Mouse (Mus musculus): ENCODE results near the gene Itgae. TPM values are rescaled to one million over a fixed set of nuclear protein-coding genes. Genes with fewer than 3 reads are reported as not detected.

Gene Itgae
- polyA plus RNA-seq, 1 experiment from 2014 or later, result 0.44 TPM

- H3K4me1 ChIP-seq, result peaks cover 25% of the 10 kb centered on the region
- H3K9me3 ChIP-seq, result no peaks in the 10 kb centered on the region
- peaks cover 27% of the 10 kb centered on the region for H3K36me3 ChIP-seq
- no peaks in the 10 kb centered on the region for H3K27me3 ChIP-seq (ENCODE audit: insufficient read depth, poor library complexity, severe bottlenecking)
- no peak overlapping the region for H3K27ac ChIP-seq
- 67% methylated on average over 6 of the region's 6 CpGs for WGBS
- no peak for DNase-seq (ENCODE audit: low spot score)
- no peak overlapping the region for H3K4me3 ChIP-seq
Observed at GRCm38 (mm10) chr11:73168576-73168975, 78.2 kb downstream of the Itgae start.

GRCm38 (mm10) chr11:73169231-73169630 is 78.8 kb downstream of the Itgae start:
- peaks cover 32% of the 10 kb centered on the region for H3K36me3 ChIP-seq
- H3K4me3 ChIP-seq, result no peak overlapping the region
- H3K9me3 ChIP-seq, result no peaks in the 10 kb centered on the region
- peaks cover 25% of the 10 kb centered on the region for H3K4me1 ChIP-seq
- no peak for DNase-seq (ENCODE audit: low spot score)
- no peak overlapping the region for H3K27ac ChIP-seq
- 47% methylated on average over 4 of the region's 4 CpGs for WGBS
- H3K27me3 ChIP-seq (ENCODE audit: insufficient read depth, poor library complexity, severe bottlenecking), result no peaks in the 10 kb centered on the region

GRCm38 (mm10) chr11:73172186-73172585 is 81.8 kb downstream of the Itgae start:
- Histone ChIP-seq H3K9me3 (no peaks in the 10 kb centered on the region), H3K27me3 (ENCODE audit: insufficient read depth, poor library complexity, severe bottlenecking) (no peaks in the 10 kb centered on the region), H3K4me3 (no peak overlapping the region), H3K4me1 (peaks cover 24% of the 10 kb centered on the region), H3K36me3 (peaks cover 39% of the 10 kb centered on the region), H3K27ac (no peak overlapping the region)
- 59% methylated on average over 5 of the region's 5 CpGs for WGBS
- no peak for DNase-seq (ENCODE audit: low spot score)

GRCm38 (mm10) chr11:73175612-73176011 is 85.2 kb downstream of the Itgae start:
- WGBS, result 44% methylated on average over 8 of the region's 8 CpGs
- Histone ChIP-seq H3K27ac (no peak overlapping the region), H3K4me3 (peak overlapping the region; percentile 97), H3K9me3 (no peaks in the 10 kb centered on the region), H3K27me3 (ENCODE audit: insufficient read depth, poor library complexity, severe bottlenecking) (no peaks in the 10 kb centered on the region), H3K4me1 (peaks cover 35% of the 10 kb centered on the region), H3K36me3 (peaks cover 44% of the 10 kb centered on the region)
- no peak for DNase-seq (ENCODE audit: low spot score)

DNA sequence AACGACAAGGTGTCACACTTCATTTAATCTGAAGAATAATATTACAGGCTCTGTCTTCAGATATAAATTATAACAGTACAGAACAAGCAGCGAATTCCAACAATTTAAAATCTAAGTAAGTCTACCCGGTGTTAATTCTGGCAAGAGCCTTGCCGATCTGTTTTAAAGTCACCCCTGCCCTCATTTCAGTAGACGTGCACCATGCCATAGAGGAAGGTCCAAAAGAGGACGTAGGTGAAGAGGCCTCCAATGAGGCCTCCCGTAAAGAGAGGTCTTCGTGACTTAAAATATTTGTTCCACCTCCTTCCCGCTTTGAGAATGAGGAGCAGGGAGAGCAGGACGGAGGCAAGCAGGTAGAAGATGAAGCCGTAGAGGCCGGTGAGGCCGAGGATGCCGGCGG is 85.8 kb downstream of the Itgae start:
- no peak for DNase-seq (ENCODE audit: low spot score)
- WGBS, result 2% methylated on average over 15 of the region's 15 CpGs
- H3K36me3 ChIP-seq, result peaks cover 42% of the 10 kb centered on the region
- H3K4me3 ChIP-seq, result peak overlapping the region; percentile 97
- peaks cover 35% of the 10 kb centered on the region for H3K4me1 ChIP-seq
- H3K27ac ChIP-seq, result peak overlapping the region; percentile 97
- no peaks in the 10 kb centered on the region for H3K9me3 ChIP-seq
- H3K27me3 ChIP-seq (ENCODE audit: insufficient read depth, poor library complexity, severe bottlenecking), result no peaks in the 10 kb centered on the region

DNA sequence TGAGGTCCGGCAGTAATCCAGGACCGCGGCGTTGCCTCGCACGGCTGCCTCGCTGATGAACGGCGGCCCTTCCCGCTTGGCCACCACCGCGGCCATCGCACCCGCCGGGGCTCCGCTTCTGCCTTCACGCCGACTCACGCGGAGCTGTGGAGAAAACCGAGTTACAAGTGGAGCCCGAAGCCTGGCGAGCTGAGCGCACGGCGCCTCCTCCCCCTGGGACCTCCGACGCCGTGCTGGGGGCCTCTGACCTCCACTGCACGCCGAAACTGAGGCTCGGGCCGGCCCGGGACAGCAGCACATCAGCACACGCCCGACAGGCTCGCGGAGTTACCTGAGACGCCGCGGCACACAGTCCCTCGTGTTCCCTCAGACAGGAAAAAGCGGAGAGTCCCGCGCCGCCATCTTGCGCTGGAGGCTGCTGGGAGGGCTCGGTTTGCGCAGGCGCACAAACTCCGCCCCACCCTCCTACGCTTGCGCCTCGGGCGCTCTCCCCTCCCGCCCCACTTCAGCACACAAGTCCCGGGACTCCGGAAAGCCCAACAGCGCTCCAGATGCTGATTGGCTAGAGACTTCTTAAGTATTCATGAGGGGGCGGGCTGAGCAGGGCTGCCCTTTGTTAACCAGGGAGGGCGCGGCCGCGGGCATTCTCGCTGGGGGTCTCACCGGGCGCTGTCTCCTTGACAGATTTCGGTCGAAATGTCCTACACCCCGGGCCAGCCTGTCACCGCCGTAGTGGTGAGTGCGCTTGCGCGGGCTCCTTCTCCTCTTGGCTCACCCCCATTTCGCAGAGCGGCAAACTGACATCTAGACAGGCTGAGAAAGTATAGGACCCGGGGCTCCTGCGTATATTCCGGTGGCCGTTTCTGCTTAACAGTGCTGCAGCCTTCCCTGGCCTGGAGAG is 86.5 kb downstream of the Itgae start, which contains the start of the genes Emc6 and Tax1bp3:
TSS of gene Emc6 (minus strand) at position 430 of the 901 bp plus-strand sequence.
TSS of gene Tax1bp3 (plus strand) at position 476 of the 901 bp plus-strand sequence.
- DNase-seq (ENCODE audit: low spot score), result peak; percentile 99
- Histone ChIP-seq H3K36me3 (peaks cover 36% of the 10 kb centered on the region), H3K27me3 (ENCODE audit: insufficient read depth, poor library complexity, severe bottlenecking) (no peaks in the 10 kb centered on the region), H3K4me3 (peak within 1 kb of the TSS; percentile 97), H3K4me1 (peaks cover 31% of the 10 kb centered on the region), H3K27ac (peak within 1 kb of the TSS; percentile 97), H3K9me3 (no peaks in the 10 kb centered on the region)
- under 1% methylated on average over 81 of the region's 81 CpGs for WGBS

GRCm38 (mm10) chr11:73177509-73177875 is 87.1 kb downstream of the Itgae start:
- H3K27ac ChIP-seq, result peak overlapping the region; percentile 97
- peaks cover 36% of the 10 kb centered on the region for H3K36me3 ChIP-seq
- under 1% methylated on average over 28 of the region's 28 CpGs for WGBS
- peaks cover 25% of the 10 kb centered on the region for H3K4me1 ChIP-seq
- H3K27me3 ChIP-seq (ENCODE audit: insufficient read depth, poor library complexity, severe bottlenecking), result no peaks in the 10 kb centered on the region
- peak overlapping the region; percentile 97 for H3K4me3 ChIP-seq
- no peaks in the 10 kb centered on the region for H3K9me3 ChIP-seq
- DNase-seq (ENCODE audit: low spot score), result peak; percentile 95

DNA sequence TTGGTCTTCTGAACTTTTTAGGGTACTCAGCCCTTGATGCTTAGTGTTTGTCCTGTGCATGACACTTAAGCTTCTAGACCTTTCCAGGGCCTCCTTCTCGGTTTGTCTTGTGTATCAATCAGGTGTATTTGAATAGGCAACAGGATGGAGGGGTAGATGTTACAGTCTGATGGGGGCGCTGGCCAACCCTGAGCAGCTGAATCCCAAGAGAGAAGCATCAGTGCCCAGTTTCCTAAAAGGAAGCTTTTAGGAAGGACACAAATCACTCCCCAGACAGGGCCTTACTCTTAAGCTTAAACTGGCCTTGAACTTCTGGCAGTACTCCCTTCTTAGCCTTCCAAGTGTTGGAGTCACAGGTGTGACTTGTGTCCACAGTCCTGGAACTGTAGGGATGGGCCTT is 87.5 kb downstream of the Itgae start:
- no peaks in the 10 kb centered on the region for H3K9me3 ChIP-seq
- no peak for DNase-seq (ENCODE audit: low spot score)
- H3K27me3 ChIP-seq (ENCODE audit: insufficient read depth, poor library complexity, severe bottlenecking), result no peaks in the 10 kb centered on the region
- peaks cover 35% of the 10 kb centered on the region for H3K36me3 ChIP-seq
- peaks cover 25% of the 10 kb centered on the region for H3K4me1 ChIP-seq
- 3% methylated on average over 2 of the region's 2 CpGs for WGBS
- H3K4me3 ChIP-seq, result peak overlapping the region; percentile 97
- peak overlapping the region; percentile 97 for H3K27ac ChIP-seq

GRCm38 (mm10) chr11:73185872-73186615 is 95.7 kb downstream of the Itgae start:
- WGBS, result 89% methylated on average over 10 of the region's 10 CpGs

DNA sequence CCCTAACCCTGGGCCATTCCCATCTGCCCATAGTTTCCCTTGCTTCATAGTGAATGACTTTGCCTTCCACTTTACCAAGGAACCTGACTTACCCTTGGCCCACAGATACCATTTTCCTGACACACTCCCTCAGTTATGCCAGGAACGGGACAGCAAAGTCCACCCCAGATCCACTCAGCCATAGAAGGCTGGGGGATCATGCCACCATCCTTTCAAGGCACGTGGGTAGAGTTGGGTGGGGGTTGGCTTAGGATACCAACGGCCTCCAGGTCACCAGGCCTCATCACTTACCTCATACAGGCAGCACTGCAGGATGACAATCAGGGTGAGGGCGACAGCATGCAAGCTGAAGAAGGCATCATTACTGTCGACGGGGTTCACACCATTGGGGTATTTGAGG is 96.8 kb downstream of the Itgae start:
- no peaks in the 10 kb centered on the region for H3K27me3 ChIP-seq (ENCODE audit: insufficient read depth, poor library complexity, severe bottlenecking)
- no peaks in the 10 kb centered on the region for H3K9me3 ChIP-seq
- H3K36me3 ChIP-seq, result peaks cover 77% of the 10 kb centered on the region
- 84% methylated on average over 6 of the region's 6 CpGs for whole genome bisulfite sequencing
- H3K4me3 ChIP-seq, result no peak overlapping the region
- no peaks in the 10 kb centered on the region for H3K4me1 ChIP-seq
- DNase-seq (ENCODE audit: low spot score), result no peak
- H3K27ac ChIP-seq, result no peak overlapping the region

More at GRCm38 (mm10) chr11:73185872-73186615, 95.7 kb downstream of the Itgae start:
- Histone ChIP-seq H3K4me3 (no peak overlapping the region), H3K27ac (no peak overlapping the region), H3K4me1 (no peaks in the 10 kb centered on the region), H3K36me3 (peaks cover 72% of the 10 kb centered on the region), H3K27me3 (ENCODE audit: insufficient read depth, poor library complexity, severe bottlenecking) (no peaks in the 10 kb centered on the region), H3K9me3 (no peaks in the 10 kb centered on the region)
- no peak for DNase-seq (ENCODE audit: low spot score)

DNA sequence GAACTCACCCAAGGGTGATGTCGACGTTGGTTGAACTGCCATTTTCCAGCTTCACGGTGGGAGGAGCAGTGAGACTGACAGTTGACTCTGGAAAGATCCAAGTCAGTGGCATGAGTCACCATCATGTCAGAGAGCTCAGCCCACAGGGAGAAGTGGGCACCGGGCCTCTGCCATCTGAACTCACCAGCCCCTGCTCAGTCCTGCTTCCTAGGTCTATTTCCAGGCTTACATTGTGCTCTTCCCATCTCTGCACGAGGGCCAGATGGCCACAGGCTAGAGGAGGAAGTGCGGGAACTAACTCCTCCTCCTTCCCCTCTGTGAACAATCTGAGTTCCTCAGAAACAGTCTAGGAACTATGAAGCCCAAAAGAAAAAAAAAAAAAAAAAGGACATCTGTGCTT is 102.7 kb downstream of the Itgae start:
- WGBS, result 75% methylated on average over 6 of the region's 6 CpGs
- H3K36me3 ChIP-seq, result peaks cover 38% of the 10 kb centered on the region
- no peak overlapping the region for H3K4me3 ChIP-seq
- H3K9me3 ChIP-seq, result no peaks in the 10 kb centered on the region
- H3K27ac ChIP-seq, result no peak overlapping the region
- DNase-seq (ENCODE audit: low spot score), result no peak
- peaks cover 4% of the 10 kb centered on the region; the same call in 1 of the 2 replicates for H3K4me1 ChIP-seq
- H3K27me3 ChIP-seq (ENCODE audit: insufficient read depth, poor library complexity, severe bottlenecking), result no peaks in the 10 kb centered on the region

- H3K4me1 ChIP-seq, result peaks cover 6% of the 10 kb centered on the region; the same call in 1 of the 2 replicates
- no peak overlapping the region for H3K27ac ChIP-seq
- no peaks in the 10 kb centered on the region for H3K27me3 ChIP-seq (ENCODE audit: insufficient read depth, poor library complexity, severe bottlenecking)
- no peaks in the 10 kb centered on the region for H3K9me3 ChIP-seq
- H3K4me3 ChIP-seq, result no peak overlapping the region
- no peak for DNase-seq (ENCODE audit: low spot score)
- peaks cover 28% of the 10 kb centered on the region for H3K36me3 ChIP-seq
- WGBS, result 78% methylated on average over 2 of the region's 2 CpGs
Observed at GRCm38 (mm10) chr11:73194444-73194843, 104.1 kb downstream of the Itgae start.
